Mouse (Mus musculus): ENCODE data around the gene Ube2c. TPM values are rescaled to one million over a fixed set of nuclear protein-coding genes. Genes with fewer than 3 reads are reported as not detected.

Ube2c gene
- polyA plus RNA-seq, 1 experiment = 327 TPM

- H3K4me1 ChIP-seq (replicated peaks; ENCODE audit: control insufficient read depth, insufficient read depth, low read length) = peaks cover 21% of the 10 kb centered on the region
- peak overlapping the region; percentile 71 for H3K4me3 ChIP-seq (ENCODE audit: control insufficient read depth, insufficient read depth, low read length)
- H3K27ac ChIP-seq (ENCODE audit: control insufficient read depth, insufficient read depth, low read length) = no peak overlapping the region
- no peaks in the 10 kb centered on the region for H3K27me3 ChIP-seq (ENCODE audit: control insufficient read depth, insufficient read depth, low read length)
- no peak for DNase-seq
- peaks cover 16% of the 10 kb centered on the region; the same call in 1 of the 2 replicates for H3K36me3 ChIP-seq (ENCODE audit: control insufficient read depth, insufficient read depth, low read length)
- TF ChIP-seq POLR2A (IDR thresholded peaks at IDR 0.05; ENCODE audit: control insufficient read depth, extremely low read depth, insufficient read depth, low read length, poor library complexity) = no peak
- TF ChIP-seq CTCF (IDR thresholded peaks at IDR 0.05; ENCODE audit: borderline replicate concordance, control insufficient read depth, extremely low read depth, insufficient read depth, low read length, poor library complexity) = no peak
- WGBS = 2% methylated on average over 15 of the region's 15 CpGs
Observed at GRCm38 (mm10) chr2:164770279-164770678, 581 bp downstream of the Ube2c start.

DNA sequence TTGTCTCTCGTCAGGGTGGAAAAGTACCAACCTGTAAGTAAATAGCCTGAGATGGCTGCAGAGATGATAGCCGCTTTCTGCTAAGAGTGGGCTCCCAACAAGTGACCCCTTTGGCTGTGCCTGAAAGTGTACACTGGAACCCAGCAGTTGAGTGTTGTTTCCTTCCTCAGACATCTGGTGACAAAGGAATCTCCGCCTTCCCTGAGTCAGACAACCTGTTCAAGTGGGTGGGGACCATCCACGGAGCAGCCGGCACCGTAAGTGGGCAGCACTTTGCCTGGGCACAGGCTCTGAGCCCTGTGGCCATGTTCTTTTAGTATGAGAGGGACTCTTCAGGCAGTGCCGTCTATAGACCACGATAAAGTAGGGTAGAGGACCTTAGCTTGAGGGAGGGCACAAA is 1.4 kb downstream of the Ube2c start:
- DNase-seq = no peak
- Histone ChIP-seq H3K4me1 (replicated peaks; ENCODE audit: control insufficient read depth, insufficient read depth, low read length) (peaks cover 21% of the 10 kb centered on the region), H3K27me3 (ENCODE audit: control insufficient read depth, insufficient read depth, low read length) (no peaks in the 10 kb centered on the region), H3K4me3 (ENCODE audit: control insufficient read depth, insufficient read depth, low read length) (peak overlapping the region; percentile 71; the same call in 1 of the 2 replicates), H3K27ac (ENCODE audit: control insufficient read depth, insufficient read depth, low read length) (no peak overlapping the region), H3K36me3 (ENCODE audit: control insufficient read depth, insufficient read depth, low read length) (peaks cover 16% of the 10 kb centered on the region; the same call in 1 of the 2 replicates)
- WGBS = 87% methylated on average over 8 of the region's 8 CpGs
- TF ChIP-seq CTCF (IDR thresholded peaks at IDR 0.05; ENCODE audit: borderline replicate concordance, control insufficient read depth, extremely low read depth, insufficient read depth, low read length, poor library complexity) = no peak
- no peak for TF ChIP-seq POLR2A (IDR thresholded peaks at IDR 0.05; ENCODE audit: control insufficient read depth, extremely low read depth, insufficient read depth, low read length, poor library complexity)

DNA sequence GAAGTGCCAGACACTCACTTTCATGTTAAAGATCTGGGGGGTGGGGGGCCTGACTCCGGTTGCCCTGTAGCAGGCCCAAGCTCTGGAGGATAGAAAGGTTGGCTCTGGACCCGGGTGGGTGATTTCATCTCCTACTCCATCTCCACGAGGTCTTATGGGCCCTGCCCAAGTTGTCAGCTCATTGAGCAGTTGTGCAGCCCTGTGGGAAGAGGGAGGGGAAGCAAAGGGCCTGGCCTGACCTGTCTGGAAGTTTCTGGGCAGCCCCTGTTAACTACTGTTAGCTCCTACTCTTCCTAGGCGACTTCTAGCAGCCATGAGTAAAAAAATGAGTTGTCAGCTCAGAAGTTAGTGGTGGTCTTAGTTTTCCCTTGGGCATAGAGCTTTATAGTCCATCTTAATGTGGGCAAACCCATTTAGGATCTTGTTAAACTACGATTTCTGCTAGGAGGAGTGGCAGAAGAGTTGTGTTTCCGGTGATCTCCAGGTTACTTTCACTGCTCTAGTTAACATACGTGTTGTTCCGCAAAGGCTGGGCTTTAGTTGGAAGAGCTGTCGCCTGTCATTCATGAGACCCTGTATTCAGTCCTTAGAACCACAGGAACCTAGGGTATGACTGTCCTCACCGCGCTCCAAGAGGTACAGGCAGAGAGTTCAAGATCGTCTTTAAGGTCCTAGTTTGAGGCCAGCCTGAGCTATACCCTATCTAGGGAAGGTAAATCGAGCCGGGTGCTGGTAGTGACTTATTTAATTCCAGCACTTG is 3.7 kb downstream of the Ube2c start:
- DNase-seq = no peak
- Histone ChIP-seq H3K36me3 (ENCODE audit: control insufficient read depth, insufficient read depth, low read length) (peaks cover 7% of the 10 kb centered on the region; the same call in 1 of the 2 replicates), H3K27ac (ENCODE audit: control insufficient read depth, insufficient read depth, low read length) (no peak overlapping the region), H3K4me3 (ENCODE audit: control insufficient read depth, insufficient read depth, low read length) (no peak overlapping the region), H3K27me3 (ENCODE audit: control insufficient read depth, insufficient read depth, low read length) (no peaks in the 10 kb centered on the region), H3K4me1 (replicated peaks; ENCODE audit: control insufficient read depth, insufficient read depth, low read length) (peaks cover 21% of the 10 kb centered on the region)
- no peak for TF ChIP-seq POLR2A (IDR thresholded peaks at IDR 0.05; ENCODE audit: control insufficient read depth, extremely low read depth, insufficient read depth, low read length, poor library complexity)
- TF ChIP-seq CTCF (IDR thresholded peaks at IDR 0.05; ENCODE audit: borderline replicate concordance, control insufficient read depth, extremely low read depth, insufficient read depth, low read length, poor library complexity) = no peak
- 91% methylated on average over 14 of the region's 14 CpGs for WGBS

GRCm38 (mm10) chr2:164773989-164774364 is 4.3 kb downstream of the Ube2c start:
- TF ChIP-seq POLR2A (IDR thresholded peaks at IDR 0.05; ENCODE audit: control insufficient read depth, extremely low read depth, insufficient read depth, low read length, poor library complexity) (no peak), CTCF (IDR thresholded peaks at IDR 0.05; ENCODE audit: borderline replicate concordance, control insufficient read depth, extremely low read depth, insufficient read depth, low read length, poor library complexity) (no peak)
- Histone ChIP-seq H3K4me3 (ENCODE audit: control insufficient read depth, insufficient read depth, low read length) (no peak overlapping the region), H3K27me3 (ENCODE audit: control insufficient read depth, insufficient read depth, low read length) (no peaks in the 10 kb centered on the region), H3K36me3 (ENCODE audit: control insufficient read depth, insufficient read depth, low read length) (peaks cover 7% of the 10 kb centered on the region; the same call in 1 of the 2 replicates), H3K4me1 (replicated peaks; ENCODE audit: control insufficient read depth, insufficient read depth, low read length) (peaks cover 21% of the 10 kb centered on the region), H3K27ac (ENCODE audit: control insufficient read depth, insufficient read depth, low read length) (no peak overlapping the region)
- no peak for DNase-seq
- 90% methylated on average over 5 of the region's 5 CpGs for WGBS

DNA sequence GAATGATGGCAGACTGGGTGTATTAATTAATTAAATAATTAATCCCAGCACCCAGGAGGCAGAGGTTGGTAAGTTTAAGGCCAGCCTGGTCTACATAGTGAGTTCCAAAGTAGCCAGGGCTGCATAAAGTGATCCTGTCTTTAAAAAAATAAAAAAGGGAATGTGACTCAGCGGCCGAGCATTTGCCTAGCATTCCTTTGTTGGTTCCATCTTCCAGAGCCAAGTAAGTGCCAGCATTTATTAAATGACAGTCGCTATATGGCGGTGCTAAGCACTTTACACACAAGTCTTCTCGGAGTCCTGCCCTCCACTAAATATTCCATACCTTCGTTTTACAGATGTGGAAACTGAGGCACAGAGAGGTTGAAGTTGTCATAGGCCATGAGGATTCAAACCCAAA is 6.4 kb downstream of the Ube2c start:
- TF ChIP-seq POLR2A (IDR thresholded peaks at IDR 0.05; ENCODE audit: control insufficient read depth, extremely low read depth, insufficient read depth, low read length, poor library complexity) (no peak), CTCF (IDR thresholded peaks at IDR 0.05; ENCODE audit: borderline replicate concordance, control insufficient read depth, extremely low read depth, insufficient read depth, low read length, poor library complexity) (no peak)
- Histone ChIP-seq H3K27ac (ENCODE audit: control insufficient read depth, insufficient read depth, low read length) (no peak overlapping the region), H3K4me3 (ENCODE audit: control insufficient read depth, insufficient read depth, low read length) (no peak overlapping the region), H3K36me3 (ENCODE audit: control insufficient read depth, insufficient read depth, low read length) (peaks cover 7% of the 10 kb centered on the region; the same call in 1 of the 2 replicates), H3K27me3 (ENCODE audit: control insufficient read depth, insufficient read depth, low read length) (no peaks in the 10 kb centered on the region), H3K4me1 (replicated peaks; ENCODE audit: control insufficient read depth, insufficient read depth, low read length) (peaks cover 6% of the 10 kb centered on the region)
- no peak for DNase-seq
- 95% methylated on average over 6 of the region's 6 CpGs for WGBS

DNA sequence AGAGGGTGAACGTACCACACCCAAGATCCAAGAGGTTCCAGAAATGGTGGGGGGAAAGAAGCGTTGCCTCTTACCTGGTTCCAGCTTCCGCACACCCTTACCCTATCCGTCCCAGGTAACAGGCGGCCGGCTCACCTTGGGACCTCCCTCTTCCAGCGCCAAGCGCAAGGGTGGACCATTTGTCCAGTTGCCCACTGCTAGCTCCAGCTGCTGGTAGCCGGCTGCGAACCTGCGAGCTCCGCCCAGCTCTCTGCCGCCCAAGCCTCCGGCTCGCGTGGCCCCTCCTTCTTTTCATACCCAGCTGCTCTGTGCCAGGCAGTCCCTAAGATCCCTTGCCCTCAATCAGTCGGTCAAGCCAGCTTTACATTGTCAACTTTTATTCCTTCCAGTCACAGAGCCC is 7.1 kb downstream of the Ube2c start:
- no peak overlapping the region for H3K27ac ChIP-seq (ENCODE audit: control insufficient read depth, insufficient read depth, low read length)
- TF ChIP-seq POLR2A (IDR thresholded peaks at IDR 0.05; ENCODE audit: control insufficient read depth, extremely low read depth, insufficient read depth, low read length, poor library complexity) (no peak), CTCF (IDR thresholded peaks at IDR 0.05; ENCODE audit: borderline replicate concordance, control insufficient read depth, extremely low read depth, insufficient read depth, low read length, poor library complexity) (no peak)
- peaks cover 3% of the 10 kb centered on the region; the same call in 1 of the 2 replicates for H3K36me3 ChIP-seq (ENCODE audit: control insufficient read depth, insufficient read depth, low read length)
- 78% methylated on average over 17 of the region's 17 CpGs for WGBS
- H3K4me3 ChIP-seq (ENCODE audit: control insufficient read depth, insufficient read depth, low read length) = no peak overlapping the region
- no peaks in the 10 kb centered on the region for H3K27me3 ChIP-seq (ENCODE audit: control insufficient read depth, insufficient read depth, low read length)
- no peaks in the 10 kb centered on the region for H3K4me1 ChIP-seq (replicated peaks; ENCODE audit: control insufficient read depth, insufficient read depth, low read length)
- no peak for DNase-seq
